Mouse (Mus musculus) forebrain, embryonic 10.5 days (tissue): ENCODE results near the gene Ddx39. TPM values are rescaled to one million over a fixed set of nuclear protein-coding genes. Genes with fewer than 3 reads are reported as not detected.

ENCODE experiments used
- DNase-seq: peaks from one replicate; pipeline ENCODE4 v3.0.0-alpha.2; 2017; ENCODE audit warnings: low spot score; ENCODE audit errors: extremely low spot score
- H3K27ac ChIP-seq: fragments of 300-500 bp; sonication (generic); 2 replicates; pipeline ENCODE4 v1.5.1; 2016; ENCODE audit warnings: mild to moderate bottlenecking
- H3K27me3 ChIP-seq: fragments of 300-500 bp; sonication (generic); 2 replicates; pipeline ENCODE4 v1.6.1; 2016; ENCODE audit warnings: mild to moderate bottlenecking; ENCODE audit not compliant: poor library complexity, severe bottlenecking
- H3K36me3 ChIP-seq: fragments of 300-500 bp; sonication (generic); replicated peaks from 2 replicates; pipeline ENCODE4 v1.6.1; 2016; ENCODE audit warnings: mild to moderate bottlenecking, moderate library complexity
- H3K4me1 ChIP-seq: fragments of 300-500 bp; sonication (generic); 2 replicates; pipeline ENCODE4 v1.6.1; 2016
- H3K4me3 ChIP-seq: fragments of 300-500 bp; sonication (generic); 2 replicates; pipeline ENCODE4 v1.5.1; 2016; ENCODE audit warnings: mild to moderate bottlenecking, moderate library complexity
- H3K9me3 ChIP-seq: fragments of 300-500 bp; sonication (generic); 2 replicates; pipeline ENCODE4 v1.6.1; 2016; ENCODE audit warnings: mild to moderate bottlenecking, moderate library complexity
- WGBS: fragments of 180-500 bp; shearing (Covaris S2); methylation state at CpG from one replicate; pipeline ENCODE4 v1.1.7; 2016; 5-methylcytosine and 5-hydroxymethylcytosine counted together
- polyA plus RNA-seq: library from polyadenylated mRNA; unstranded; fragments of >200 nt; fragmentation: Nextera tagmentation; extraction: Ambion mirVana; gene quantifications from 2 replicates; pipeline ENCODE4 v1.2.1, GENCODE M21; 2016

Gene Ddx39
- polyA plus RNA-seq, 1 experiment from 2014 or later, result 364 TPM

GRCm38 (mm10) chr8:83707554-83707953 is 7.4 kb upstream of the Ddx39 start:
- no peak overlapping the region for H3K27ac ChIP-seq
- no peak for DNase-seq
- H3K36me3 ChIP-seq, result no peaks in the 10 kb centered on the region
- H3K4me1 ChIP-seq, result no peaks in the 10 kb centered on the region
- 86% methylated on average over 8 of the region's 8 CpGs for WGBS
- no peaks in the 10 kb centered on the region for H3K27me3 ChIP-seq
- no peak overlapping the region for H3K4me3 ChIP-seq
- no peaks in the 10 kb centered on the region for H3K9me3 ChIP-seq

- Histone ChIP-seq H3K27ac (peak overlapping the region; percentile 99), H3K9me3 (no peaks in the 10 kb centered on the region), H3K4me3 (peak overlapping the region; percentile 98), H3K27me3 (no peaks in the 10 kb centered on the region), H3K36me3 (peaks cover 13% of the 10 kb centered on the region), H3K4me1 (peaks cover 23% of the 10 kb centered on the region)
- no peak for DNase-seq
- 19% methylated on average over 8 of the region's 8 CpGs for WGBS
These were observed 324 bp upstream of the Ddx39 start for GRCm38 (mm10) chr8:83714676-83715030.

- peaks cover 23% of the 10 kb centered on the region for H3K4me1 ChIP-seq
- no peaks in the 10 kb centered on the region for H3K27me3 ChIP-seq
- no peaks in the 10 kb centered on the region for H3K9me3 ChIP-seq
- 1% methylated on average over 17 of the region's 17 CpGs for WGBS
- peak overlapping the region; percentile 98 for H3K4me3 ChIP-seq
- peak overlapping the region; percentile 99 for H3K27ac ChIP-seq
- no peak for DNase-seq
- H3K36me3 ChIP-seq, result peaks cover 24% of the 10 kb centered on the region
These were observed 794 bp downstream of the Ddx39 start for GRCm38 (mm10) chr8:83715771-83716170.

GRCm38 (mm10) chr8:83716563-83716962 is 1.6 kb downstream of the Ddx39 start:
- H3K36me3 ChIP-seq, result peaks cover 32% of the 10 kb centered on the region
- no peaks in the 10 kb centered on the region for H3K27me3 ChIP-seq
- 75% methylated on average over 2 of the region's 2 CpGs for WGBS
- no peak for DNase-seq
- peak overlapping the region; percentile 98 for H3K4me3 ChIP-seq
- H3K27ac ChIP-seq, result no peak overlapping the region
- peaks cover 23% of the 10 kb centered on the region for H3K4me1 ChIP-seq
- H3K9me3 ChIP-seq, result no peaks in the 10 kb centered on the region

- Histone ChIP-seq H3K4me3 (no peak overlapping the region), H3K4me1 (peaks cover 23% of the 10 kb centered on the region), H3K36me3 (peaks cover 57% of the 10 kb centered on the region), H3K27me3 (no peaks in the 10 kb centered on the region), H3K27ac (no peak overlapping the region), H3K9me3 (no peaks in the 10 kb centered on the region)
- no peak for DNase-seq
- WGBS, result 91% methylated on average over 2 of the region's 2 CpGs
These were observed 4.1 kb downstream of the Ddx39 start for GRCm38 (mm10) chr8:83719048-83719447.

GRCm38 (mm10) chr8:83719693-83720092 is 4.7 kb downstream of the Ddx39 start:
- no peak for DNase-seq
- WGBS, result 87% methylated on average over 2 of the region's 2 CpGs
- H3K27ac ChIP-seq, result no peak overlapping the region
- no peak overlapping the region for H3K4me3 ChIP-seq
- peaks cover 22% of the 10 kb centered on the region for H3K4me1 ChIP-seq
- H3K27me3 ChIP-seq, result no peaks in the 10 kb centered on the region
- H3K36me3 ChIP-seq, result peaks cover 63% of the 10 kb centered on the region
- H3K9me3 ChIP-seq, result no peaks in the 10 kb centered on the region

GRCm38 (mm10) chr8:83721405-83722025 is 6.5 kb downstream of the Ddx39 start:
- no peaks in the 10 kb centered on the region for H3K27me3 ChIP-seq
- no peaks in the 10 kb centered on the region for H3K9me3 ChIP-seq
- H3K36me3 ChIP-seq, result peaks cover 81% of the 10 kb centered on the region
- H3K27ac ChIP-seq, result no peak overlapping the region
- no peak for DNase-seq
- WGBS, result 91% methylated on average over 25 of the region's 25 CpGs
- peaks cover 13% of the 10 kb centered on the region for H3K4me1 ChIP-seq
- H3K4me3 ChIP-seq, result no peak overlapping the region

- H3K36me3 ChIP-seq, result peaks cover 77% of the 10 kb centered on the region
- H3K9me3 ChIP-seq, result no peaks in the 10 kb centered on the region
- H3K4me1 ChIP-seq, result 0 out of 2 replicates have a peak, but pooled peaks cover 4% of the 10 kb centered on the region
- DNase-seq, result no peak
- no peak overlapping the region for H3K27ac ChIP-seq
- H3K4me3 ChIP-seq, result no peak overlapping the region
- no peaks in the 10 kb centered on the region for H3K27me3 ChIP-seq
- WGBS, result 91% methylated on average over 12 of the region's 12 CpGs
These were observed 7.7 kb downstream of the Ddx39 start for GRCm38 (mm10) chr8:83722631-83723030.

GRCm38 (mm10) chr8:83723447-83724083 is 8.6 kb downstream of the Ddx39 start:
- 90% methylated on average over 11 of the region's 11 CpGs for WGBS
- peaks cover 77% of the 10 kb centered on the region for H3K36me3 ChIP-seq
- peaks cover under 1% of the 10 kb centered on the region; the same call in 1 of the 2 replicates for H3K4me1 ChIP-seq

GRCm38 (mm10) chr8:83724697-83725482 is 9.9 kb downstream of the Ddx39 start:
- Histone ChIP-seq H3K27me3 (no peaks in the 10 kb centered on the region), H3K9me3 (no peaks in the 10 kb centered on the region), H3K4me1 (peaks cover 9% of the 10 kb centered on the region; the same call in 1 of the 2 replicates), H3K27ac (no peak overlapping the region), H3K36me3 (peaks cover 66% of the 10 kb centered on the region), H3K4me3 (no peak overlapping the region)
- peak; percentile 81 for DNase-seq
- 52% methylated on average over 15 of the region's 15 CpGs for WGBS

More at GRCm38 (mm10) chr8:83723447-83724083, 8.6 kb downstream of the Ddx39 start:
- no peak overlapping the region for H3K4me3 ChIP-seq
- no peak for DNase-seq
- no peaks in the 10 kb centered on the region for H3K9me3 ChIP-seq
- H3K27me3 ChIP-seq, result no peaks in the 10 kb centered on the region
- H3K27ac ChIP-seq, result no peak overlapping the region

GRCm38 (mm10) chr8:83725521-83726102 is 10.6 kb downstream of the Ddx39 start:
- peaks cover 59% of the 10 kb centered on the region for H3K36me3 ChIP-seq
- no peaks in the 10 kb centered on the region for H3K9me3 ChIP-seq
- WGBS, result 93% methylated on average over 8 of the region's 8 CpGs
- H3K27ac ChIP-seq, result no peak overlapping the region
- no peaks in the 10 kb centered on the region for H3K27me3 ChIP-seq
- peaks cover 9% of the 10 kb centered on the region; the same call in 1 of the 2 replicates for H3K4me1 ChIP-seq
- H3K4me3 ChIP-seq, result no peak overlapping the region
- no peak for DNase-seq

GRCm38 (mm10) chr8:83729009-83729807 is 14.2 kb downstream of the Ddx39 start:
- peaks cover 3% of the 10 kb centered on the region; the same call in 1 of the 2 replicates for H3K27me3 ChIP-seq
- H3K36me3 ChIP-seq, result peaks cover 23% of the 10 kb centered on the region
- no peak overlapping the region for H3K27ac ChIP-seq
- H3K4me1 ChIP-seq, result peaks cover 11% of the 10 kb centered on the region; the same call in 1 of the 2 replicates
- peak; percentile 37 for DNase-seq
- H3K9me3 ChIP-seq, result no peaks in the 10 kb centered on the region
- no peak overlapping the region for H3K4me3 ChIP-seq
- 82% methylated on average over 11 of the region's 11 CpGs for WGBS
